Mouse (Mus musculus): ENCODE results near the gene Rnase13.
"Not testable (repeated sequence)": the region's sequence is repeated elsewhere in the genome, so short reads cannot be mapped to it uniquely, and the experiment has no call there.

Gene Rnase13

GRCm38 (mm10) chr14:51922571-51922865, at the start of gene Rnase13:
Gene Rnase13, minus strand, starts transcription at chr14:51922773.
- no peak for DNase-seq (ENCODE audit: low read depth, low spot score)

- DNase-seq (ENCODE audit: low read depth, low spot score): no peak
Observed at GRCm38 (mm10) chr14:51967400-51967799, 44.8 kb upstream of the Rnase13 start.

- peak; percentile 82 for DNase-seq (ENCODE audit: low read depth, low spot score)
Observed at GRCm38 (mm10) chr14:51960316-51960715, 37.7 kb upstream of the Rnase13 start.

GRCm38 (mm10) chr14:51943336-51943735, 20.8 kb upstream of the Rnase13 start:
- no peak for DNase-seq (ENCODE audit: low read depth, low spot score)

DNA sequence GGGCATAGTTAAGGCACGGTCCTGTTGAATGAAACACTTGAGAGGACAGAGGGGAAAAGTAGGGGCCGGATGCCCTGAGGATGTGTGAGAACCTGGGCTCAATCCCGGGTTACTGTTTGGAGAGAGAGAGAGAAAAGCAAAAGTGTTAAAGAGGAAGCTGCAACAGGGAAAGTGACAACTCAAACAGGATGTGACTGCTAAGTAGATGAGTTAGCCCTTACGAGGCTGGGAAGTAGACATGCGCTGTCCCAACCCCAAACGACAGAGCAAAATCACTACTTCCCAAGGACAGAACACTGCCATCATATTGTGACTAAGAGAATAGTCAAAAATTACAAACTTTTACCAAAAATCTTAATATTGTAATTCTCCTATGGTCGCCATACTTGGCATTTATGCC, 19.7 kb upstream of the Rnase13 start:
- no peak for DNase-seq (ENCODE audit: low read depth, low spot score)

- no peak for DNase-seq (ENCODE audit: low read depth, low spot score)
Observed at GRCm38 (mm10) chr14:51941577-51941976, 19.0 kb upstream of the Rnase13 start.

GRCm38 (mm10) chr14:51940944-51941560, 18.5 kb upstream of the Rnase13 start:
- DNase-seq (ENCODE audit: low read depth, low spot score): no peak

DNA sequence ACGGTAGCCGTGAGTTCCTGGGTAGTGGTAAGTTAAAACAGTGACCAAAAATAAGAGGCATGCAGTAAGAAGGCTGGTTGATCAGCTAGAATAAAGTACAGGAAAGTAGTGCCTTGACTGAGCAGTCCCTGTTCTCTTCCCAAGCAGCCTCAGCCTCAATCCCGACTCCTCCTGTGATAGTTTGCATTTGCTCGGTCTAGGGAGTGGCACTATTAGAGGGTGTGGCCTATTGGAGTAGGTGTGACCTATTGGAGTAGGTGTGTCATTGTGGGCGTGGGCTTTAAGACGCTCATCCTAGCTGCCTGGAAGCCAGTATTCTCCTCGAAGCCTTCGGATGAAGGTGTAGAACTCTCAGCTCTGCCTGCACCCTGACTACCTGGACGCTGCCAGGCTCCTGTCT, 16.4 kb upstream of the Rnase13 start:
- DNase-seq (ENCODE audit: low read depth, low spot score): no peak

DNA sequence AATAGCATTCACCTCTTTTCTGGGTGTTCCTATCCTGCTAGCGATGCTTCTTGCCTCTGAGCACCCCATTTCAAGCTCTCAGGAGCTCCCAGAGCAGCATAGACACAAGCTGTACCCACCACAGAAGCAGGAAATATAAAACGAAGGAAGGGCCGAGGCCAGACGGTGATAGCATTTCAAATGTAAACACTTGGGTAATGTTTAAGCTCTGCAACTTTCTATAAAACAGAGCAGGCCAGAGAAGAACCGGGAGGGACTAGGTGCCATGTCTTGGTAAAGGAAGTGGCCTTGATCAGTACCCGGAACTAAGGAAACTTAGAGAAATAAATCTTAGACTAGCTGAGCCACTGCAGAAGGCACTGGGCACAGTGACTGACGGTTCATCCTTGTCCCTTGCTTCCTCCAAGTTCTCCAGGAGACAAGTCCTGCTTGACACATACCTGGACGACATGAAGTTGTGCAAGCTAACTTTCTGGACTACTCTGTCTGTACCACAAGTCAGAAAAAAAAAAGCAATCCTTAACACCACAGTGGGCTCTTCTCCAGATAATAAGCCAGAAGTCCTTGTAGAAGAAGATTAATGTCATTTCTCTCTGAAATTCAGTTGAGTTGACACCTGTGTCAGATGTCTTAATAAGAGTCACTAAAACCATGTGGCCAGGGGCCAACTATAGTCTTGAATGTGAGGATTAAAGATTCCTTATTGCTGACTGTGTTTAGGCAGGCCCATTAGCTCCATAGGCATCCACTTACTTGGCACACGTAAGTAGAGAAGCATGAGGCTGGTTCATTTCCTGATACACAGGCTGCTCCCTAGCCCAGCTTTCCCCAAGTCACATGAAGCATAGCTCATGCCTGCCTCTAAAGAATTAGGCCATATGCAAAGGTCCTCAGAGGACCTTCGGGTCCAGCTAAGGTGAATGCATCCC, 9.8 kb upstream of the Rnase13 start:
- peak; percentile 69 for DNase-seq (ENCODE audit: low read depth, low spot score)

- DNase-seq (ENCODE audit: low read depth, low spot score): peak; percentile 81
Observed at GRCm38 (mm10) chr14:51930824-51931223, 8.3 kb upstream of the Rnase13 start.

DNA sequence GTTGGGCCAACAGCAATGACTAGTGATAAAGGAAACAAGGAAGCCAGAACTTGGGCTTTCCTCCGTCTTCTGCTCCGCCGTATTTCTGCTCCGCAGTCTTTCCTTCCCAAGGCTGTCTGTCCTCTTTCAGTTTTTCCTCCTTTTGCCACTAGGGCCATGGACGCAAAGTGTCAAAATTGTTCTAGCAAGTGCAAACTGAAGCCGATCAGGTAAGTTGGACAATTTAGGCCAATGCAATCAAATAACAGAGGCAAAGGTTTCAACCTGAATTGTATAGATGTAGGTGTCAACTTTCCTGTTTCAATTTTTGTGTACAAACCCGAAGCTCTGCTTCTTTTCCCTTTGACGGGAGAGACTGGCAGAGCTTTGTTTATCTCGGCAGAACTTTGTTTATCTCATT, 7.4 kb upstream of the Rnase13 start:
- no peak for DNase-seq (ENCODE audit: low read depth, low spot score)

DNA sequence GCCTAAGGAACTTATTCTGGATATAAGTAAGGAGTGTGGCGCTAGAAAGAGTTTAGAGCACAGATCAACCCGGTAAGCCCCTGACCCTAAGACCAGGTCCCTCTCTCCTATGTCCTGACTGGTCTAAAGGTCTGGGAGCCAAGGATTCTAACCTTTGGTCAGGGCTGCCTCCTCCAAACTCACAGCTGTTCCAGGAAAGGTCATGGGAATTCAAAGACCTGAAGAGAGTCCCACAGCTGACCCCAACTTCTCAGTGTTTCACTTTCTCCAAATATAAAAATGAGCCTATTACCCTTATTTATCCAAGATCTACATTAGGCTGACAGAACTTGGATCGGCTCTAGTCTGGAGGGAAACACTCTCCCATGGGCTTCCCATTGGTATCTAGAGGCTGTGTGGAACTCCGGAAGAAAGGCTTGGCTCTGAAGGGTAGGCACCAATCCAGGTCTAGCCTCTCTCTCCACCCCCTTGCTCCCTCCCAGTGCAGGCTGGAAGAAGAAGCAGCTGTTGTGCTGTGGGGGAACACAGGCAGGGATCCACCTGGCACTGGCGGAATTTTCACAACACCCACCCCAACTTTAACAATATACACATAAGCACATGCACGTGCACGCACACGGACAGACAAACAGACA, 6.9 kb upstream of the Rnase13 start:
- no peak for DNase-seq (ENCODE audit: low read depth, low spot score)

DNA sequence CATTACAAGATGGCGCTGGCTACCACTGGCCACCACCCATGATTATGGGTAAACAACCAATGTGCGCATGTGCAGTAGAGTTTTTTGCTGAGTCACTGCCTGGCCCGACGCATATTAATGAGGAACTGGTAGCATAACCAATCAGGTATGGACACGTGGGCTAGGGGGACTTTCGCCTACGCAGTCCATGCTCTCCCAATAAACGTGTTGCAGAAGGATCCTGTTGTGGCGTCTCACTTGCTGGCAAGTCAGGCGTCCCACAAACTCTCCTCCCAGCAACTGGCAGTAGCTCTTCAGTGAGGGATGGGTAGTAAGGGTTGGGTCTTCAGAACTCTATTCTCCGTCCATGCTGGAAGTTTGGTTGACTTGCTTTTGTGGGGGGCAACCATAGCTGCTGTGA, 4.4 kb upstream of the Rnase13 start:
- DNase-seq (ENCODE audit: low read depth, low spot score): not testable (repeated sequence)

DNA sequence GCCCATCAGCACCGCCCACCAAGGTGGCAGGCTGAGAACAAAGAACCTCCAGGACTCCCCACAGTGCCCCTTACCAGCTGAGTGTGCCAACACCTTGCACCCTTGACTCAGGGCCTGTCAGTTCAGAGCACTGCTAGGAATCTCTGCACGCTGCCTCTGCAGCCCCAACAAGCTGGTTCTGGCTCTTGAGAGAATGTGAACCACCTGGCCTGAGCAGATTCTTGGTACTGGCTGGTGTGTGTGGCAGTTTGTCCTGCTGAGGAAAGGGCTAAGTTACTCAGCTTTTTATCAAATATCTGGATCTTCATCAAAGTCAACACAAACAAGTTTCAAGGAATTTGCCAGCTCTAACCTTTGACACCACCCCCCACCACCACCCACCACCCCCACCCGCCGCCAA, 919 bp upstream of the Rnase13 start:
- no peak for DNase-seq (ENCODE audit: low read depth, low spot score)

DNA sequence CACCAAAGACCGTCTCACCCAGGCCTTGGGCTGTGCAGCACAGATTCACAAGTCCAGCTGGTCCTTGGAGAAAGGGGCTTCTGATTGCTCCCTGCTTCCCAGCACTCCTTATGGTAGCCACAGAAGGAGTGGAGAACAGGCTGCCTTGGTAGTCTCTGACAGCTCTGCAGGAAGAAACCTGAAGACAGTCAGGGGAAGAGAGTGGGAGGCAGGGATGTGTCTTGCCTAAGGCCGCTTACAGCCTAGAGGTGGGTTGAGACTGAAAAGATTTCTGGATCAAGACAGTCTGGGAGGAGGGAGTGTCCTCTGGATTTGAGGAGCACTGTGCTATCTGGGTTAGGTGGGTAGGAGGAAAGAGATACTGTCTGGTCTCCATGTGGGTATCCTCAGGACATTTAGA, 337 bp upstream of the Rnase13 start:
- no peak for DNase-seq (ENCODE audit: low read depth, low spot score)

GRCm38 (mm10) chr14:51921759-51922570, 608 bp downstream of the Rnase13 start:
- DNase-seq (ENCODE audit: low read depth, low spot score): no peak

- DNase-seq (ENCODE audit: low read depth, low spot score): no peak
Observed at GRCm38 (mm10) chr14:51918966-51919365, 3.6 kb downstream of the Rnase13 start.

GRCm38 (mm10) chr14:51918125-51918524, 4.4 kb downstream of the Rnase13 start, which contains the start of gene Tppp2:
Gene Tppp2, plus strand, starts transcription at chr14:51918425.
- DNase-seq (ENCODE audit: low read depth, low spot score): no peak

GRCm38 (mm10) chr14:51916539-51916938, 6.0 kb downstream of the Rnase13 start:
- no peak for DNase-seq (ENCODE audit: low read depth, low spot score)

GRCm38 (mm10) chr14:51915030-51915429, 7.5 kb downstream of the Rnase13 start:
- DNase-seq (ENCODE audit: low read depth, low spot score): peak; percentile 44

DNA sequence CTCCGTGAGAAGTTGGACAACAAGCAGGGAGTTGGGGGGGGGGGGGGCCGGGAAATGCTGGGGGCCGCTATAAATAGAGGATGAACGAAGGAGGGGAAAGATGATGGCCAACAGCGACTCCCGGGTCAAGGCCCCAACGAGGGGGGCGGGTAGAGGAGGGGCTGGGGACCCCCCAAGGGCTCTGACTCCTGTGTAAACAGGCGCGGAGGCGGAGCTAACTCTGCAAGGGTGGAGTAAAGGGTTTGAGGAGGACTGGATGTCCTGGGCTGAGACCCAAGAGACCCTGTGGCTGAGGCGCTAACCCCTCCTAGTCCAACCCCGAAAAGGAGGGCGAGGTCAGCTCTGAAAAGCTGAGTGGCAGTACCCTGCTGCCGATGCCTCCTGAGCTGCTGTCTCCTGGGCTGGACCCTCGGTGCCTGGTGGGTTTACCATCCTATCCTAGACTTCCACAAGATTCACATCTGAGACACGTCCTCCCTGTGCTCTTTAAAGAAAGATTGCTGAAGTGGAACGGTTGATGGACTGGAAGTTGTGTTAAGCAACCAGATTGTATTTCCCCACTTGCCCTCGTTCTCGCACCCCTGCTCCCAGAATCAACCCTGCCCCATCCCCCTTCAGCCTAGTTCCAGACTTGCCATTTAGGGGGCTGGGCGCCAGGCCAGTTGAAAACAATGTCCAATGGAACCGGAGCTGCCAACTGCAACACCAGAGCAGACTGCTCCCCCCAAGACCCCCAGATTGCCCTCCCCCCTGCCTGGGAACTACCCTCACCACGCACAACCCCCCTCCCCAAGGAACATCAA, 8.4 kb downstream of the Rnase13 start, which contains the start of gene Ndrg2:
Gene Ndrg2, minus strand, starts transcription at position 199 of the 803 bp plus-strand sequence.
- no peak for DNase-seq (ENCODE audit: low read depth, low spot score)
